Mouse (Mus musculus): ENCODE measurements around the gene Stx11. TPM values are rescaled to one million over a fixed set of nuclear protein-coding genes. Genes with fewer than 3 reads are reported as not detected.

Gene Stx11
- total RNA-seq (2021) = under 1 TPM; 0.20 to 0.46 TPM
- long read RNA-seq, experiment 1 = 0 reads
- long read RNA-seq, experiment 2 = 0 reads

- intact Hi-C loops (cut with DNase I) = no loop called here
- no peak for TF ChIP-seq CTCF (IDR thresholded peaks at IDR 0.05)
- peak within 1 kb of the TSS; percentile 52 for H3K27ac ChIP-seq
- peak; percentile 75 for DNase-seq
- peak within 1 kb of the TSS; percentile 86 for H3K4me3 ChIP-seq
Observed at GRCm38 (mm10) chr10:12964151-12965075, at the start of gene Stx11. TSS of gene Stx11 (minus strand) at chr10:12964298.

- intact Hi-C loops (cut with DNase I) = no loop called here
- no peak for TF ChIP-seq CTCF (IDR thresholded peaks at IDR 0.05)
- H3K4me3 ChIP-seq = peak overlapping the region; percentile 88
- DNase-seq = no peak
- H3K27ac ChIP-seq = peak overlapping the region; percentile 91
Observed at GRCm38 (mm10) chr10:13008737-13009121, 44.6 kb upstream of the Stx11 start.

GRCm38 (mm10) chr10:13007876-13008736, 44.0 kb upstream of the Stx11 start:
- no peak for TF ChIP-seq CTCF (IDR thresholded peaks at IDR 0.05)
- intact Hi-C loops (cut with DNase I) = no loop called here
- Histone ChIP-seq H3K27ac (peak overlapping the region; percentile 91), H3K4me3 (peak overlapping the region; percentile 88)
- peak; percentile 96 for DNase-seq

GRCm38 (mm10) chr10:13005043-13005442, 40.9 kb upstream of the Stx11 start, which contains the start of gene Sf3b5:
TSS of gene Sf3b5 (plus strand) at chr10:13005343.
- intact Hi-C loops (cut with DNase I) = no loop called here
- DNase-seq = no peak
- Histone ChIP-seq H3K4me3 (no peak within 1 kb of the TSS), H3K27ac (no peak within 1 kb of the TSS)
- TF ChIP-seq CTCF (IDR thresholded peaks at IDR 0.05) = no peak

GRCm38 (mm10) chr10:12996736-12997477, 32.8 kb upstream of the Stx11 start:
- TF ChIP-seq CTCF (IDR thresholded peaks at IDR 0.05) = peak; percentile 73
- H3K27ac ChIP-seq = no peak overlapping the region
- no peak overlapping the region for H3K4me3 ChIP-seq
- intact Hi-C loops (cut with DNase I) = loop anchor here (5.0 kb wide), 1 partner anchor 305 kb away; no protein-coding TSS in a partner anchor
- DNase-seq = peak; percentile 86

GRCm38 (mm10) chr10:12993411-12994039, 29.4 kb upstream of the Stx11 start:
- Histone ChIP-seq H3K27ac (no peak overlapping the region), H3K4me3 (no peak overlapping the region)
- intact Hi-C loops (cut with DNase I) = no loop called here
- no peak for DNase-seq
- TF ChIP-seq CTCF (IDR thresholded peaks at IDR 0.05) = no peak

GRCm38 (mm10) chr10:12991953-12992352, 27.9 kb upstream of the Stx11 start:
- H3K27ac ChIP-seq = no peak overlapping the region
- no peak overlapping the region for H3K4me3 ChIP-seq
- intact Hi-C loops (cut with DNase I) = no loop called here
- no peak for DNase-seq
- TF ChIP-seq CTCF (IDR thresholded peaks at IDR 0.05) = no peak

GRCm38 (mm10) chr10:12986943-12987342, 22.8 kb upstream of the Stx11 start:
- no peak for DNase-seq
- intact Hi-C loops (cut with DNase I) = no loop called here
- no peak overlapping the region for H3K27ac ChIP-seq
- no peak for TF ChIP-seq CTCF (IDR thresholded peaks at IDR 0.05)
- no peak overlapping the region for H3K4me3 ChIP-seq

GRCm38 (mm10) chr10:12986485-12986884, 22.4 kb upstream of the Stx11 start:
- DNase-seq = no peak
- no peak overlapping the region for H3K27ac ChIP-seq
- H3K4me3 ChIP-seq = no peak overlapping the region
- intact Hi-C loops (cut with DNase I) = no loop called here
- TF ChIP-seq CTCF (IDR thresholded peaks at IDR 0.05) = no peak

GRCm38 (mm10) chr10:12985028-12985427, 20.9 kb upstream of the Stx11 start:
- intact Hi-C loops (cut with DNase I) = no loop called here
- no peak for DNase-seq
- Histone ChIP-seq H3K27ac (no peak overlapping the region), H3K4me3 (no peak overlapping the region)
- TF ChIP-seq CTCF (IDR thresholded peaks at IDR 0.05) = no peak

- no peak for TF ChIP-seq CTCF (IDR thresholded peaks at IDR 0.05)
- intact Hi-C loops (cut with DNase I) = no loop called here
- no peak overlapping the region for H3K27ac ChIP-seq
- DNase-seq = no peak
- no peak overlapping the region for H3K4me3 ChIP-seq
Observed at GRCm38 (mm10) chr10:12983516-12983915, 19.4 kb upstream of the Stx11 start.

- intact Hi-C loops (cut with DNase I) = no loop called here
- DNase-seq = no peak
- no peak overlapping the region for H3K27ac ChIP-seq
- H3K4me3 ChIP-seq = no peak overlapping the region
- TF ChIP-seq CTCF (IDR thresholded peaks at IDR 0.05) = no peak
Observed at GRCm38 (mm10) chr10:12981071-12981470, 17.0 kb upstream of the Stx11 start.

Data from gastrocnemius, adult 2 months (tissue).